Comparison of ENCODE assay signal across 8 mouse cellular contexts in genomic region chr9:64736076-64736638, GRCm38 (mm10). TPM values are rescaled to one million over a fixed set of nuclear protein-coding genes. Genes with fewer than 3 reads are reported as not detected.
DNase-seq lines count a peak whose midpoint lies in the region; ATAC-seq and TF ChIP-seq lines count a peak whose summit lies in the region.

No protein-coding gene starts in this region.

- peak overlapping the region; percentile 73 for H3K4me2 ChIP-seq in limb, embryonic 11.5 days (ENCODE audit: low read depth, severe bottlenecking)
- H3K4me2 ChIP-seq in neural tube, embryonic 12.5 days (replicated peaks): peak overlapping the region; percentile 78

- TF ChIP-seq POLR2A in cerebellum, adult 2 months (IDR thresholded peaks at IDR 0.05; ENCODE audit: borderline replicate concordance, insufficient read depth, low read length): no peak

- H3K27me3 ChIP-seq in cerebellum, adult 2 months (ENCODE audit: control insufficient read depth, insufficient read depth, low read length): no peaks in the 10 kb centered on the region
- H3K27me3 ChIP-seq in limb, embryonic 11.5 days (ENCODE audit: control insufficient read depth, insufficient read depth, low read length): no peaks in the 10 kb centered on the region
- no peaks in the 10 kb centered on the region for H3K27me3 ChIP-seq in neural tube, embryonic 12.5 days (replicated peaks)

- peak overlapping the region; percentile 74; the same call in 1 of the 2 replicates for H3K9ac ChIP-seq in limb, embryonic 11.5 days (ENCODE audit: low read length)
- peak overlapping the region; percentile 88 for H3K9ac ChIP-seq in neural tube, embryonic 12.5 days

- 8% methylated on average over 9 of the region's 9 CpGs for WGBS in cerebellum, adult 2 months
- WGBS in limb, embryonic 11.5 days: 16% methylated on average over 9 of the region's 9 CpGs
- WGBS in neural tube, embryonic 12.5 days: 15% methylated on average over 9 of the region's 9 CpGs

- H3K27ac ChIP-seq in cerebellum, adult 2 months (ENCODE audit: insufficient read depth, low read length): 0 out of 2 replicates have a peak overlapping the region, but pooled peaks have one; percentile 51
- H3K27ac ChIP-seq in limb, embryonic 11.5 days (replicated peaks; ENCODE audit: low read depth, low read length): 0 out of 2 replicates have a peak overlapping the region, but pooled peaks have one; percentile 16
- H3K27ac ChIP-seq in neural tube, embryonic 12.5 days: no peak overlapping the region

- DNase-seq in cerebellum, adult 2 months: peak in 1 of 2 experiments; percentile 3
- DNase-seq in cerebellum, postnatal 36 days: no peak
- peak; percentile 41 for DNase-seq in CD4-positive helper T cell, adult 2 months (ENCODE audit: low read depth, low spot score)
- DNase-seq in limb, embryonic 11.5 days (ENCODE audit: low spot score): no peak
- no peak for DNase-seq in Muller cell, postnatal 12 days (ENCODE audit: inconsistent ontology term)
- no peak for DNase-seq in frontal cortex, adult 2 months (ENCODE audit: extremely low spot score in 1 of 2, low spot score in 1 of 2)

- peaks cover 3% of the 10 kb centered on the region; the same call in 1 of the 2 replicates for H3K4me1 ChIP-seq in cerebellum, adult 2 months (ENCODE audit: control insufficient read depth, insufficient read depth, low read length)
- no peaks in the 10 kb centered on the region for H3K4me1 ChIP-seq in limb, embryonic 11.5 days (ENCODE audit: control insufficient read depth, insufficient read depth, low read length)
- peaks cover 7% of the 10 kb centered on the region; the same call in 1 of the 2 replicates for H3K4me1 ChIP-seq in neural tube, embryonic 12.5 days

- ATAC-seq in erythroid progenitor cell, adult 5-6 weeks (replicated peaks; ENCODE audit: low FRiP score, poor library complexity, severe bottlenecking): peak; percentile 3; the same call in 1 of the 2 replicates
- ATAC-seq in limb, embryonic 11.5 days (ENCODE audit: insufficient number of reproducible peaks, low FRiP score, low TSS enrichment, low read depth): no peak
- no peak for ATAC-seq in neural tube, embryonic 12.5 days (ENCODE audit: low FRiP score, low read depth)

- H3K36me3 ChIP-seq in limb, embryonic 11.5 days (ENCODE audit: control insufficient read depth, insufficient read depth, low read length): no peaks in the 10 kb centered on the region
- H3K36me3 ChIP-seq in neural tube, embryonic 12.5 days: no peaks in the 10 kb centered on the region

- H3K9me3 ChIP-seq in limb, embryonic 11.5 days (ENCODE audit: control insufficient read depth, low read length): no peaks in the 10 kb centered on the region
- no peaks in the 10 kb centered on the region for H3K9me3 ChIP-seq in neural tube, embryonic 12.5 days

- TF ChIP-seq CTCF in cerebellum, adult 2 months (IDR thresholded peaks at IDR 0.05; ENCODE audit: borderline replicate concordance, insufficient read depth, low read depth, low read length): no peak

- peak overlapping the region; percentile 77 for H3K4me3 ChIP-seq in cerebellum, adult 2 months (replicated peaks; ENCODE audit: insufficient read depth, low read depth, low read length)
- peak overlapping the region; percentile 77 for H3K4me3 ChIP-seq in limb, embryonic 11.5 days (ENCODE audit: low read depth, low read length)
- peak overlapping the region; percentile 92 for H3K4me3 ChIP-seq in neural tube, embryonic 12.5 days

RNA-seq across cellular contexts. Expression of gene Rab11a, which starts 1.4 kb away (rescaled TPM):
- polyA plus RNA-seq in cerebellum, adult 2 months (2012; rRNA removed): 255 and 259 TPM in 2 replicates
- 127 and 143 TPM in 2 replicates for total RNA-seq in erythroid progenitor cell, adult 5-6 weeks (2015; ENCODE audit: low replicate concordance)
- 68.2 and 92.5 TPM in 2 replicates for total RNA-seq in erythroid progenitor cell, adult 5-6 weeks (2017; ENCODE audit: low replicate concordance)
- 222 and 252 TPM in 2 replicates for polyA plus RNA-seq in limb, embryonic 11.5 days (2014; fragmentation: Nextera tagmentation; extraction: Ambion mirVana)
- 304 and 317 TPM in 2 replicates for polyA plus RNA-seq in neural tube, embryonic 12.5 days (2016; fragmentation: Nextera tagmentation; extraction: Ambion mirVana)
- polyA plus RNA-seq in frontal cortex, adult 2 months (2012; rRNA removed): 171 and 217 TPM in 2 replicates
